Mouse (Mus musculus): ENCODE data around the gene Rps29. TPM values are rescaled to one million over a fixed set of nuclear protein-coding genes. Genes with fewer than 3 reads are reported as not detected.

Rps29 gene
- polyA plus RNA-seq (2012; fragmentation: generic; extraction: Trizol), result 1,000 to 10,000 TPM; 5,905 to 9,496 TPM

GRCm38 (mm10) chr12:69158765-69159577 is at the start of gene Rps29:
TSS of gene Rps29 (minus strand) at chr12:69159186.

GRCm38 (mm10) chr12:69204052-69204833 is 45.3 kb upstream of the Rps29 start, which contains the start of gene Gm49384:
TSS of gene Gm49384 (minus strand) at chr12:69204267.

GRCm38 (mm10) chr12:69198164-69198535 is 39.2 kb upstream of the Rps29 start, which contains the start of gene Dnaaf2:
TSS of gene Dnaaf2 (minus strand) at chr12:69198429.

GRCm38 (mm10) chr12:69196444-69197377 is 37.7 kb upstream of the Rps29 start, which contains the start of gene Gm49383:
TSS of gene Gm49383 (minus strand) at chr12:69197104.

GRCm38 (mm10) chr12:69183583-69184308 is 24.8 kb upstream of the Rps29 start, which contains the start of the genes Rpl36al and Mgat2:
TSS of gene Rpl36al (minus strand) at chr12:69184083.
TSS of gene Mgat2 (plus strand) at chr12:69184157.

GRCm38 (mm10) chr12:69168461-69169106 is 9.6 kb upstream of the Rps29 start, which contains the start of gene Lrr1:
TSS of gene Lrr1 (plus strand) at chr12:69168814.

Other genes starting within 250 kb of the Rps29 start
- 1 to 10 TPM; 5.6 to 8.9 TPM for gene Lrr1, start 9.6 kb upstream of the Rps29 start, polyA plus RNA-seq (2012; fragmentation: generic; extraction: Trizol)
- 100 to 1,000 TPM; 638 to 657 TPM for gene Rpl36al, start 24.9 kb upstream of the Rps29 start, polyA plus RNA-seq (2012; fragmentation: generic; extraction: Trizol)
- gene Mgat2, start 25.0 kb upstream of the Rps29 start, polyA plus RNA-seq (2012; fragmentation: generic; extraction: Trizol), result 10 to 100 TPM in 1 of 2 experiments, 1 to 10 TPM in 1; 5.5 to 20.9 TPM
- 1 to 10 TPM; 1.0 to 1.2 TPM for gene Gm49383, start 37.9 kb upstream of the Rps29 start, polyA plus RNA-seq (2012; fragmentation: generic; extraction: Trizol)
- 1 to 10 TPM; 2.8 to 3.5 TPM for gene Dnaaf2, start 39.2 kb upstream of the Rps29 start, polyA plus RNA-seq (2012; fragmentation: generic; extraction: Trizol)
- gene Gm49384, start 45.1 kb upstream of the Rps29 start, polyA plus RNA-seq (2012; fragmentation: generic; extraction: Trizol), result 1 to 10 TPM; 3.1 to 5.5 TPM
- gene Pole2, start 69.0 kb upstream of the Rps29 start, polyA plus RNA-seq (2012; fragmentation: generic; extraction: Trizol), result 1 to 10 TPM; 4.1 to 6.2 TPM
- gene Klhdc1, start 82.0 kb upstream of the Rps29 start, polyA plus RNA-seq (2012; fragmentation: generic; extraction: Trizol), result 1 to 10 TPM in 1 of 2 experiments, under 1 TPM in 1; 0.68 to 5.9 TPM
- 10 to 100 TPM; 16.4 to 49.1 TPM for gene Klhdc2, start 137.5 kb upstream of the Rps29 start, polyA plus RNA-seq (2012; fragmentation: generic; extraction: Trizol)
- 1 to 10 TPM; 1.1 to 5.3 TPM for gene Nemf, start 198.0 kb upstream of the Rps29 start, polyA plus RNA-seq (2012; fragmentation: generic; extraction: Trizol)
- gene Arf6, start 213.0 kb upstream of the Rps29 start, polyA plus RNA-seq (2012; fragmentation: generic; extraction: Trizol), result 10 to 100 TPM; 59.3 to 61.1 TPM
- gene Gm9887, start 213.3 kb upstream of the Rps29 start, polyA plus RNA-seq (2012; fragmentation: generic; extraction: Trizol), result 1 to 10 TPM; 1.3 to 3.4 TPM